Mouse (Mus musculus): ENCODE data around the gene Rhbdl1. TPM values are rescaled to one million over a fixed set of nuclear protein-coding genes. Genes with fewer than 3 reads are reported as not detected.

Rhbdl1 gene
- 54.8 and 57.8 TPM in 2 replicates for polyA plus RNA-seq (2015; fragmentation: Nextera tagmentation; extraction: Ambion mirVana)

GRCm38 (mm10) chr17:25837076-25837410 lies at the start of gene Rhbdl1:
Rhbdl1 (minus strand) TSS chr17:25837295.
- peak within 1 kb of the TSS; percentile 48 for H3K4me3 ChIP-seq
- peak within 1 kb of the TSS; percentile 82 for H3K27ac ChIP-seq
- peaks cover 27% of the 10 kb centered on the region for H3K36me3 ChIP-seq (replicated peaks)
- WGBS: under 1% methylated on average over 29 of the region's 29 CpGs
- H3K9me3 ChIP-seq: no peaks in the 10 kb centered on the region
- ATAC-seq (replicated peaks): peak; percentile 32
- H3K9ac ChIP-seq: peak within 1 kb of the TSS; percentile 70
- no peaks in the 10 kb centered on the region for H3K27me3 ChIP-seq (replicated peaks)
- H3K4me2 ChIP-seq: peak within 1 kb of the TSS; percentile 80
- H3K4me1 ChIP-seq: peaks cover 51% of the 10 kb centered on the region

- Histone ChIP-seq H3K9me3 (no peaks in the 10 kb centered on the region), H3K36me3 (replicated peaks) (peaks cover 21% of the 10 kb centered on the region), H3K9ac (no peak overlapping the region), H3K27me3 (replicated peaks) (no peaks in the 10 kb centered on the region), H3K4me3 (no peak overlapping the region), H3K4me2 (no peak overlapping the region), H3K4me1 (0 out of 2 replicates have a peak, but pooled peaks cover 14% of the 10 kb centered on the region), H3K27ac (no peak overlapping the region)
- no peak for ATAC-seq (replicated peaks)
These were observed 49.7 kb upstream of the Rhbdl1 start for GRCm38 (mm10) chr17:25886806-25887205.

- no peaks in the 10 kb centered on the region for H3K9me3 ChIP-seq
- H3K4me1 ChIP-seq: peaks cover 26% of the 10 kb centered on the region
- peaks cover 21% of the 10 kb centered on the region for H3K36me3 ChIP-seq (replicated peaks)
- ATAC-seq (replicated peaks): no peak; the same call in 1 of the 2 replicates
- H3K9ac ChIP-seq: no peak overlapping the region
- H3K27ac ChIP-seq: peak overlapping the region; percentile 20; the same call in 1 of the 2 replicates
- WGBS: 49% methylated on average over 4 of the region's 4 CpGs
- no peak overlapping the region for H3K4me3 ChIP-seq
- no peak overlapping the region for H3K4me2 ChIP-seq
- no peaks in the 10 kb centered on the region for H3K27me3 ChIP-seq (replicated peaks)
These were observed 48.5 kb upstream of the Rhbdl1 start for GRCm38 (mm10) chr17:25885636-25886035.

GRCm38 (mm10) chr17:25883824-25884223 lies 46.7 kb upstream of the Rhbdl1 start:
- Histone ChIP-seq H3K36me3 (replicated peaks) (peaks cover 17% of the 10 kb centered on the region; the same call in 1 of the 2 replicates), H3K27ac (no peak overlapping the region)

GRCm38 (mm10) chr17:25883268-25883667 lies 46.2 kb upstream of the Rhbdl1 start:
- Histone ChIP-seq H3K27ac (0 out of 2 replicates have a peak overlapping the region, but pooled peaks have one; percentile 36), H3K36me3 (replicated peaks) (peaks cover 14% of the 10 kb centered on the region; the same call in 1 of the 2 replicates)

More at GRCm38 (mm10) chr17:25883824-25884223, 46.7 kb upstream of the Rhbdl1 start:
- Histone ChIP-seq H3K4me1 (peaks cover 30% of the 10 kb centered on the region), H3K9ac (no peak overlapping the region), H3K27me3 (replicated peaks) (no peaks in the 10 kb centered on the region), H3K4me3 (no peak overlapping the region), H3K4me2 (no peak overlapping the region), H3K9me3 (no peaks in the 10 kb centered on the region)
- WGBS: 92% methylated on average over 3 of the region's 3 CpGs
- ATAC-seq (replicated peaks): no peak

GRCm38 (mm10) chr17:25882306-25882705 lies 45.2 kb upstream of the Rhbdl1 start:
- ATAC-seq (replicated peaks): no peak
- no peak overlapping the region for H3K4me3 ChIP-seq
- no peaks in the 10 kb centered on the region for H3K9me3 ChIP-seq
- no peak overlapping the region for H3K9ac ChIP-seq
- 36% methylated on average over 5 of the region's 5 CpGs for WGBS
- H3K4me2 ChIP-seq: no peak overlapping the region
- H3K27me3 ChIP-seq (replicated peaks): no peaks in the 10 kb centered on the region
- H3K4me1 ChIP-seq: peaks cover 30% of the 10 kb centered on the region
- peak overlapping the region; percentile 36; the same call in 1 of the 2 replicates for H3K27ac ChIP-seq
- H3K36me3 ChIP-seq (replicated peaks): peaks cover 12% of the 10 kb centered on the region; the same call in 1 of the 2 replicates

More at GRCm38 (mm10) chr17:25883268-25883667, 46.2 kb upstream of the Rhbdl1 start:
- Histone ChIP-seq H3K9me3 (no peaks in the 10 kb centered on the region), H3K4me1 (peaks cover 30% of the 10 kb centered on the region), H3K27me3 (replicated peaks) (no peaks in the 10 kb centered on the region), H3K4me2 (no peak overlapping the region), H3K9ac (no peak overlapping the region), H3K4me3 (no peak overlapping the region)
- 75% methylated on average over 8 of the region's 8 CpGs for WGBS
- no peak for ATAC-seq (replicated peaks)

- Histone ChIP-seq H3K27me3 (replicated peaks) (no peaks in the 10 kb centered on the region), H3K4me3 (no peak overlapping the region), H3K9ac (no peak overlapping the region; the same call in 1 of the 2 replicates), H3K9me3 (no peaks in the 10 kb centered on the region), H3K4me2 (no peak overlapping the region), H3K4me1 (peaks cover 35% of the 10 kb centered on the region), H3K36me3 (replicated peaks) (peaks cover 12% of the 10 kb centered on the region; the same call in 1 of the 2 replicates), H3K27ac (peak overlapping the region; percentile 51)
- no peak for ATAC-seq (replicated peaks)
- WGBS: 18% methylated on average over 4 of the region's 4 CpGs
These were observed 44.6 kb upstream of the Rhbdl1 start for GRCm38 (mm10) chr17:25881691-25882090.

- peak overlapping the region; percentile 10; the same call in 1 of the 2 replicates for H3K9ac ChIP-seq
These were observed 44.0 kb upstream of the Rhbdl1 start for GRCm38 (mm10) chr17:25880913-25881641.

GRCm38 (mm10) chr17:25880196-25880910 lies 43.3 kb upstream of the Rhbdl1 start, which contains the start of gene Wfikkn1:
Wfikkn1 (minus strand) TSS chr17:25880858.
- no peaks in the 10 kb centered on the region for H3K27me3 ChIP-seq (replicated peaks)
- peak within 1 kb of the TSS; percentile 10; the same call in 1 of the 2 replicates for H3K9ac ChIP-seq
- peaks cover 12% of the 10 kb centered on the region; the same call in 1 of the 2 replicates for H3K36me3 ChIP-seq (replicated peaks)
- peaks cover 40% of the 10 kb centered on the region for H3K4me1 ChIP-seq
- H3K4me2 ChIP-seq: no peak within 1 kb of the TSS
- H3K4me3 ChIP-seq: no peak within 1 kb of the TSS
- 21% methylated on average over 5 of the region's 5 CpGs for WGBS
- H3K9me3 ChIP-seq: no peaks in the 10 kb centered on the region
- no peak for ATAC-seq (replicated peaks)
- peak within 1 kb of the TSS; percentile 51 for H3K27ac ChIP-seq

More at GRCm38 (mm10) chr17:25880913-25881641, 44.0 kb upstream of the Rhbdl1 start:
- ATAC-seq (replicated peaks): no peak
- Histone ChIP-seq H3K27me3 (replicated peaks) (no peaks in the 10 kb centered on the region), H3K9me3 (no peaks in the 10 kb centered on the region), H3K4me3 (no peak overlapping the region), H3K36me3 (replicated peaks) (peaks cover 12% of the 10 kb centered on the region; the same call in 1 of the 2 replicates), H3K4me1 (peaks cover 41% of the 10 kb centered on the region), H3K4me2 (no peak overlapping the region), H3K27ac (peak overlapping the region; percentile 51; the same call in 1 of the 2 replicates)
- WGBS: 10% methylated on average over 5 of the region's 5 CpGs

GRCm38 (mm10) chr17:25879750-25880149 lies 42.7 kb upstream of the Rhbdl1 start:
- Histone ChIP-seq H3K4me1 (peaks cover 38% of the 10 kb centered on the region), H3K9me3 (no peaks in the 10 kb centered on the region), H3K9ac (no peak overlapping the region), H3K4me2 (no peak overlapping the region), H3K27me3 (replicated peaks) (no peaks in the 10 kb centered on the region), H3K36me3 (replicated peaks) (peaks cover 12% of the 10 kb centered on the region; the same call in 1 of the 2 replicates), H3K27ac (no peak overlapping the region), H3K4me3 (no peak overlapping the region)
- no peak for ATAC-seq (replicated peaks)
- WGBS: 62% methylated on average over 8 of the region's 8 CpGs

GRCm38 (mm10) chr17:25879261-25879660 lies 42.2 kb upstream of the Rhbdl1 start:
- Histone ChIP-seq H3K4me1 (peaks cover 39% of the 10 kb centered on the region), H3K4me2 (no peak overlapping the region), H3K27me3 (replicated peaks) (no peaks in the 10 kb centered on the region), H3K9ac (no peak overlapping the region), H3K36me3 (replicated peaks) (peaks cover 12% of the 10 kb centered on the region; the same call in 1 of the 2 replicates), H3K4me3 (no peak overlapping the region), H3K9me3 (no peaks in the 10 kb centered on the region), H3K27ac (no peak overlapping the region)
- no peak for ATAC-seq (replicated peaks)
- WGBS: 29% methylated on average over 4 of the region's 4 CpGs

GRCm38 (mm10) chr17:25878611-25879180 lies 41.6 kb upstream of the Rhbdl1 start:
- no peak for ATAC-seq (replicated peaks)
- Histone ChIP-seq H3K9ac (no peak overlapping the region), H3K27me3 (replicated peaks) (no peaks in the 10 kb centered on the region), H3K9me3 (no peaks in the 10 kb centered on the region), H3K27ac (no peak overlapping the region), H3K4me2 (no peak overlapping the region), H3K4me3 (no peak overlapping the region), H3K36me3 (replicated peaks) (0 out of 2 replicates have a peak, but pooled peaks cover 12% of the 10 kb centered on the region), H3K4me1 (peaks cover 44% of the 10 kb centered on the region)
- WGBS: 83% methylated on average over 19 of the region's 19 CpGs
